Comparison of ENCODE assay signal across 27 mouse cellular contexts in the genomic region with DNA sequence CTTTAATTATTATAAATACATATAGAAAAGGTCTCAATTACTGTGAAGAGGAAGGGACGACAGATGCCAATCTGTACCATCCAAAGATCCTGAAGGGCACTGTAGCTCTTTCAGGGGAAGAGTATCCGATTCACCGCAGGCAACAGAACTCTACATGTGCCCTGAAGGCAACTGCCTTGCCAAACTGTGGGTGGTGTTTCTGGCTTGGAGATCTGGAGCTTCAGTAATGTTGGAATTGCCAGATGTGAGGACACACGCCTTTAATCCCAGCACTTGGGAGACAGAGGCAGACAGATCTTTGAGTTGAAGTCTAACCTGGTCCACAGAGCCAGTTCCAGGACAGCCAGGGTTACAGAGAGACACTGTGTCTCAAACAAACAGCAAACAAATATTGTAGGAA. TPM values are rescaled to one million over a fixed set of nuclear protein-coding genes. Genes with fewer than 3 reads are reported as not detected.
"Had no signal": no experiment of that assay in that cellular context is flagged by ENCODE, and none has a peak within 500 bp of the region (broad histone marks: within the 10 kb centered on the region; RNA-seq: fewer than 3 reads in every experiment).

No protein-coding gene starts in this region.

- H3K27ac ChIP-seq: heart, embryonic 10.5 days; hindbrain, embryonic 13.5 days; hindbrain, embryonic 15.5 days; hindbrain, postnatal 0 days; kidney, embryonic 15.5 days; kidney, postnatal 0 days; limb, embryonic 13.5 days; limb, embryonic 15.5 days; liver, embryonic 12.5 days; liver, embryonic 14.5 days had no signal

- ATAC-seq: hindbrain, postnatal 0 days; intestine, embryonic 16.5 days; liver, embryonic 12.5 days had no signal

- H3K4me3 ChIP-seq: heart, embryonic 10.5 days; heart, embryonic 12.5 days; hindbrain, embryonic 13.5 days; hindbrain, embryonic 15.5 days; kidney, embryonic 15.5 days; limb, embryonic 13.5 days; limb, embryonic 15.5 days; liver, embryonic 12.5 days had no signal

- DNase-seq: gastrocnemius, postnatal 14 days; gastrocnemius, postnatal 36 days; heart, adult 18-20 months; heart, postnatal 10 days; heart, postnatal 36 days; kidney, adult 11 months; kidney, adult 9 months; kidney, postnatal 14 days; kidney, postnatal 36 days; left cerebral cortex, postnatal 4 days had no signal

RNA-seq across cellular contexts. Expression of gene Terb1, which starts 29.2 kb away (rescaled TPM):
- total RNA-seq: gastrocnemius, adult 18-20 months; gastrocnemius, adult 8-10 months; gastrocnemius, postnatal 36 days; heart, adult 18-20 months; heart, adult 8-10 months; heart, postnatal 10 days; heart, postnatal 36 days; hematopoietic stem cell, adult 5-6 weeks; liver, adult 2 months had no signal
